Mouse (Mus musculus): ENCODE results near the gene Dtx1.

The Dtx1 gene

DNA sequence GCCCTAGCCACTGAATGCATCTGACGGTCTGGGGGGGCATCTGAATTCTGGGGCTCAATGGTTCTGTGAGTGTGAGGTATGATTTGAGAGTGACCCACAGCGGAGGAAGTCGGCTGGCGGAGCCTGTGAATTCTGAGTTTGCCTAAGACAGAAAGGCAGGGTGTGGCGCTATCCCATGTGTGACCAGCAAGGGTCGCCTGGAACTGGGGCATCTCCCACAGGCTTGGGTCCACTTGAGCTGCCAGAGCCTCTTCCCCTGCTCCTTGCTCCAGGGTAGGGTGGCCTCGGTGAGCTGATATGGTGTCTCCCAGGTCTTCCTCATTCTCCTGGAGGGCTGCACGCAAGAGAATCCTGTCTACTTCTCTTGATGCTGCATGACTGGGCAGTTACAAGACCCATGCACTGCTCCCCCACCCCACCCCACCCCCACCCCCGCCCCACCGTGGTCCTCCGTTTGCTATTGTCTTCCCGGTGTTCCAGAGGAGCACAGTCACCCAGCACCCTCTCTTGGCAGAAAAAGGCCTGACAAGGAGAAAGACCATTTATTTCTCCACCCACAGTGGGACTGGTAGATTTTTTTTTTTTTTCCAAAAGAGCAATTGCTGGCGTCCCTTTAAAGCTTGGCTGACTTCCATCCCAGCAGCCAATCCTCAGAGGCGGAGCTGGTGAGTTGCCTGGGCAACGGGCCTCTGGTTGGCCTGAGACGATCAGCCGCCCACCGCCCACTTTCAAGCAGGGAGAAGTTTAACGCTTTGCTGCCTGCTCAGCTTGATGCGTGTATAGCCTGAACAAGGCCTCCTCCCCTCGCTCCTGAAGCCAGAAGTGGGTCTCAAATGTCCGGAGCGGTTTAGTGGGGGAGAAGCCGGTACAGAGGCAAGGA is 31.8 kb downstream of the Dtx1 start:
- peak; percentile 86 for DNase-seq (ENCODE audit: extremely low spot score)

DNA sequence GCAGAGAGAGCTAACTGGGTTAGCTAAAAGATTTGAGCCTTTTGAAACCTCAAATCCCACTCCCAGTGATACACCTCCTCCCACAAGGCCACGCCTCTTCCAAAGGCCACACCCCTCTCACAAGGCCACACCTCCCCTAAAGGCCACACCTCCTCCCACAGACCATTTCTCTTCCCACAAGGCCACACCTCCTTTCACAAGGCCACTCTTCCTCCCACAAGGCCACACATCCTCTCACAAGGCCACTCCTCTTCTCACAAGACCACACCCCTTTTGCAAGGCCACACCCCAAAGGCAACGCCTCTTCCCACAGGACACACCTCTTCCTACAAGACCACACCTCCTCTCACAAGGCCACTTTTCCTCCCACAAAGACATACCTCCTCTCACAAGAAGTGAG is 34.2 kb downstream of the Dtx1 start:
- DNase-seq (ENCODE audit: extremely low spot score): no peak

DNA sequence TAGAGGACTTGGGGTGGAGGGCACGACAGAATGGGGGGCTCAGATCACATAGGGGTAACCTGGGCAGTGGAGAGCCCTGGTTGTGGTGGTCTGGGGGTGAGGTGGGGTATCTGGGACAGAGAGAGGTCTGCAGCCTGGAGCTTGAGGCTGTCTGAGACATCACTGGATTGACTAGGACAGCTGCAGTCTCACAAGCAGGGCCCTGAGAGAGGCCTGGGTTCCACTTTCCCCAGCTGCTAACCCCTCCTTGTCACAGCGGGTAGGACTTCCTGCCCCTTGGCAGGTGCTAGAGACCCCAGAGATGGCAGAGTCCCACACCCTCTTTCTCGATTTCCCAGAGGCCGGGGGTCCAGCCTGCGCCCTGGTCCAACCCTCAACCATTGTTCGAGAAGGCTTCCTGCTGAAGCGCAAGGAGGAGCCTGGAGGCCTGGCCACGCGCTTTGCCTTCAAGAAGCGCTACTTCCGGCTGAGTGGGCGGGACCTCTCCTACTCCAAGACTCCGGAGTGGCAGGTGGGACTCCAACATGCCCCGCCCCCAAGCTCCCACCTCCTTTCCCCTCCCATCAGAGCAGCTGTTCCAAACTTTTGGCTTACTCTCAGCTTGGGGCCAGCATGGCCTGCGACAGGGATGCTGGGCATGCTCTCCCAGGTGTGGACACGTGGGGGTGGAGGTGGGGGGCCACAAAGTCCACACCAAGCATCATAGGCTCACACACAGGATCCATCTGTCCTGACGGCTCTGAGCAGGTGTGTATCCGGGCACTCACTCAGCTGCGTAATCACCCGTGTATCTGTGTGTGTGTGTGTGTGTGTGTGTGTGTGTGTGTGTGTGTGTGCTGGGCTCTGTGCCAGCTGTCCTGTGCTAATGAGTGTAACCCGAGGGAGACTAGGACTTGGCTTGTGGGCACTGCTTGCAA is 37.2 kb downstream of the Dtx1 start:
- DNase-seq (ENCODE audit: extremely low spot score): no peak

DNA sequence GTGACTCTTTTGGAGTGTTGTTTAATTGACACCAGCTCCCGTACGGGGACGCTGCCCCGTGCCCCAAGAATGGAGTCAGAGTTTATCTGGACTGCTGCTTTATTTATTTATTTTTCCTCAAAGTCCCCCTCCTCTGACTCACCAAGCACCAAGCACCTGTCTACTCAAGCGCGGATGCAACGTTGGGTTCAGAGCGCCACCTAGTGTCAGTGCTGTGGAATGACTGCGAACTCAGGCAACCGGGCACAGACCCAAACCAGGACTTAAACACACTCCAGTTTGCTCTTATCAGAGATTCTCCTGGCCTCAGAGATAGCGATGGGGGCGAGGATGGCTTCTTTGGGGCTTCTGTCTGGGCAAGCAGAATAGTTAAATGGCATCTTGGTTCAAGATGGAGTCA is 38.1 kb downstream of the Dtx1 start:
- peak; percentile 62 for DNase-seq (ENCODE audit: extremely low spot score)

DNA sequence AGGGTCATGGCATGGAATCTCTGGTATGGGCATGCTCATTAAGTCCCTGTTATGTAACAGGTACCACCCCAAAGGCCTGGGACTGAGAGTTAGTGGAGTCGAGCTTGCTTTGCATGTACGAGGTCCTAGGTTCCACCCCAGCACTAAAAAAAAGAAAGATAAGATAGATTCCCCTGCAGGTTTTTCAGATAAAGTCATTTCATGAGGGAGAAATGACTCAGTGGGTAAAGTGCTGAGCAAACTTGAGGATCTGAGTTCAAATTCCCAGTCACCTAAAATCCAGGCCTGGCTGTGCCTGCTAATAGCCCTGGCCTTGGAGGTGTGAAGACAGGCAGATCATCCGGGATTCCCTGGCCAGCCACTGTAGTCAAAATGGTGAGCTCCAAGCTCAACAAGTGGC is 39.9 kb downstream of the Dtx1 start:
- DNase-seq (ENCODE audit: extremely low spot score): no peak

DNA sequence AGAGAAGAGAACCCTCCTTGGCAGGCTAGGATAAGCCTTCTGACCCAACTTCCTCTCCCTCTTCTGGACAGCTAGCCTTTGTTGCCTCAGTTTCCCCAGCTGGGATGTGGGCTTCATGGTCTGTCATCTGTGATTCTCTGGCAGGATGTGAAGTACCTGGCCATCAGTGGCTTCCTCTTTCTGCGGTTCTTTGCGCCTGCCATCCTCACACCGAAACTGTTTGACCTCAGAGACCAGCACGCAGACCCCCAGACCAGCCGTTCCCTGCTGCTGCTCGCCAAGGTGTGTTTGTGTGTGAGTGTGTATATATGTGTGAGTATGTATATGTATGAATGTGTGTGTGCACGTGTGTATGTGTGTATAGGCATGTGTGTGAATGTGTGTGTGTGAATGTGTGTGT is 41.6 kb downstream of the Dtx1 start:
- no peak for DNase-seq (ENCODE audit: extremely low spot score)

DNA sequence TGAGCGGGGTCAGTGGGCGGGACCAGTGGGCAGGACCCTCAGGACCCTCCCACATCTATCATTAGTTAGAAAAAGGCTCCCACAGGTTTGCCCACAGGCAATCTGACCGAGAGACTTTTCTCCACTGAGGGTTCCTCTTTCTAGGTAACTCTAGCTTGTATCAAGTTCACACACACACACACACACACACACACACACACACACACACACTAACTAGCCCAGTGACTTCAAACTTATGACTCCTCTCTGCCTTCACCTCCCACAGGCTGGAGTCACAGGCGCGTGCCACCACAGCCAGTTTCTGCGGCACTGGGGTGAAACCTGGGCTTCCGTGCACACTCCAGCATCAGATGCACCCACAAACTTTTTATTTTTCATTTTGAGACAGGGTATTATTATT is 43.0 kb downstream of the Dtx1 start:
- no peak for DNase-seq (ENCODE audit: extremely low spot score)

DNA sequence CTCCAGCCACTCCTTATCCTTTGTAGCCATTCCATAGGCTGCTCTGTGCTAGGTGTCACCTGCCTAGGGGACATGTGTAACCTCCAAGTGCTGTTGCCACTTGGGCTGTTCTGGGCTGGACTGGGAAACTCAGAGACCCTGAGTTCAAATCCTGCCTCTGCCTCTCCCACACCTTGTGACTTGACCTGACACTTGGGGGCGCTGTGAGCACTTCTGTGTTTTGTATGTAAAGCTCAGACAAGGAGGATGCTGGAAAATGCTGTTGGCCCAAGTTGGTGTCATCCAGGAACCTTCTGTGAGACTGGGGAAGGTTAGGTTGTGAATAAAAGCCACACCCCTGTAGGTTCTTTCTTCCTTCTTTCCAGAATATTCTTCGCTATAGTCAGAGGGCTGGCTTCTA is 46.8 kb downstream of the Dtx1 start:
- DNase-seq (ENCODE audit: extremely low spot score): no peak

DNA sequence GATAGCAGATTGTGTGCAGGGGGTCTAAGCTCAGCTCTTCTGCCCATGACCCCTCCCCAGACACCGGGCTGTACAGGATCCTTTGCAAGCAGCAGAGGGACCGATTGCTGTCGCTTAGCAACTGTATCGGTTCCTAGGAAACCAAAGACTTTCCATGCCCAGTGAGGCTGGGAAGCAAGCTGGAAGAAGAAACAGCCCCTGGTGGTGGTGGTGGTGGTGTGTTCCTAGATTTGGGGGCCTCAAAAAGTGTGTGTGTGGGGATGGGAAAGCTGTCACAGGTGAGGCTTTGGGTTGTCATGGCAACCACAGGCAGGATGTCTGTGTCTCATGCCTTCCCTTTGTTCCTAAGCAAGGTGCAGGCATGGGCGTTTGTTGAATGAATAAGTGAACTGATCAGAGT is 50.9 kb downstream of the Dtx1 start:
- no peak for DNase-seq (ENCODE audit: extremely low spot score)

DNA sequence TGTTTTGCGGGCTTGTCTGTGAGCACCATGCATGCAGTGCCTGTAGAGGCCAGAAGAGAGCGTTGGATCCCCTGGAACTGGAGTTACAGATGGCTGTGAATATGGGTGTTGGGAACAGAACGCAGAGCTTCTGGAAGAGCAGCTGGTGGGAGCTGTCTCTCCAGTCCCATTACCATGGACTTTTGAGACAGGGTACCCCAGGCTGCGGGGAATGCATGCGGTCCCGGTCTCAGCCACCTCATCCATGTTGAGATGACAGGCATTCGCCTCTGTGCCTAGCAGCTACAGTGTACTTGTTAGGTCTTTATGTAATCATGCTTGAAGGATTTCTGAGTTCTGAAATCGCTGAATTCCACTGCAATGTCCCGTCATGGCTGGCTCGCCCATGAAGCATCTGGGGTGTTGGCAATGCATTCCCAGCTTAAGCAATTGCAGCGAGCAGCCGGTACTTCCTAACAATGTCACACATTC is 55.4 kb downstream of the Dtx1 start:
- DNase-seq (ENCODE audit: extremely low spot score): no peak

DNA sequence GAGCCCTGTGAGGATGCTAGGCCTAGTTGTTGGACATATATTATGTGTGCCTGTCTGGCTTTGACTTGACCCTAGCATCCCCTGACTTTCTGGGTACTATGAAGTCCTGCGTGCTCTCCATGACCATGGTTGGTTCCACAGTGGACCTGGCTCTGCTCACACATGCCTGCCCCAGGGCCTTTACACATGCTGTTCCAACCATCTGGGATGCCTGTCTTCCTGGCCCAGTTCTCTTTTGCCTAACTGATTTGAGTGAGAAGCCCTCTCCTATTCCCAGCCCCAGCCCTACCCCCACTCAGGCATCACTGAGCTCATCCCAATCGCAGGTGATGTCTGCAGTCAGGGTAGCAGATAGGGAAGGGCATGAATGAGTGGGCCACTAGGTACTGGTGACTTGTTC is 57.9 kb downstream of the Dtx1 start:
- no peak for DNase-seq (ENCODE audit: extremely low spot score)

DNA sequence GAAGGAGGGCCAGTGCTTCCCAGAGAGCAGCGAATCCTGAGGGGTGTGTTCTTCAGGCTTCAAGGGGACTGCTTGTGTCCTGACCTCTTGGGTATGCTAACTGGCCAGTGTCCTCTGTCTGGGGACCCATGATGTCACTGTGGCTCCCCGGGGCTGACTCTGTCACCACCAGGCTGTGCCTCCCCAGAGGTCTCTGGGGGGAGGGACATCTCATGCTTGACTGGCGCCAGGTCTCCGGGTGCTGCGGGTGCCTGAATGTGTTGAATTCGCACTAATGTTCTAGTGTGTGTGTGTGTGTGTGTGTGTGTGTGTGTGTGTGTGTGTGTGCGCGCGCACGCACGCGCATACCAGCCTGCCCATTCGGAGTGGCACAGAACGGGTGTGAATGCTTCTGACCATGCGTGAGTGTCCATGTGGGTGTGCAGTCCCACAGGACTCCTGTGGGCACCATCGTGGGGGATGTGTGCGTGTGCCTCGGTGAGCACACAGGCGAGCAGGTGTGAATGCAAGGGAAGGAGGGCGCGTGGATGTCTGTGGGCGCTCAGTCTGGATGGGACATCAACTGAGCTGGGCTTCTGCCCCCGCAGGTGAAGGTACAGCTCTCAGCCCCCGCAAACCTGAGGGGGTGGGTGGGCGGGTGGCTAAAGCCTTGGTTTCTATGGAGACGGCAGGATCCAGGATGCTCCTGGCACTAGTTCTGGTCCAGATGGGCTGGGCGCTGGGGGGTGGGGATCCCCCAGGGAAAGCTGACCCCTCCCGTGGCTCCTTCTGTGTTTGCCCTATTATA is 58.6 kb downstream of the Dtx1 start:
- no peak for DNase-seq (ENCODE audit: extremely low spot score)

DNA sequence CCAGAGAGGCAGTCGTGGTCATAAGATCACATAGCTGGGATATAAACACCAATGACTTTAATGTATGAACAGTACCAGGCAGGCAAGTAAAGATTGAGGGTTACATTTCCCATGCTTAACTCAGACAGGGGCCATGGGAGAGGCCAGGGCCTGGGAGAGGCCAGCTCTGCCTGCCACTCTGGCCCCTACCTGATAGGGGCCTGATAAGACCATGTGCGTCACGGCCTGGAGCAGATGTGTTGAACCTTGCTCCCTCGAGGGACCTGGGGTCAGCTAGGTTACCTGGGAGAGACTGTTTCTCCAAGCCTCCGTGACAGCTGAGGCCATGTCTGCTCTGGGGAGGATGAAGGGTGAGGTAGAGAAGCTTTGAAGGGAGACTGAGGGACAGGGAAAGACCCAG is 60.5 kb downstream of the Dtx1 start:
- no peak for DNase-seq (ENCODE audit: extremely low spot score)

DNA sequence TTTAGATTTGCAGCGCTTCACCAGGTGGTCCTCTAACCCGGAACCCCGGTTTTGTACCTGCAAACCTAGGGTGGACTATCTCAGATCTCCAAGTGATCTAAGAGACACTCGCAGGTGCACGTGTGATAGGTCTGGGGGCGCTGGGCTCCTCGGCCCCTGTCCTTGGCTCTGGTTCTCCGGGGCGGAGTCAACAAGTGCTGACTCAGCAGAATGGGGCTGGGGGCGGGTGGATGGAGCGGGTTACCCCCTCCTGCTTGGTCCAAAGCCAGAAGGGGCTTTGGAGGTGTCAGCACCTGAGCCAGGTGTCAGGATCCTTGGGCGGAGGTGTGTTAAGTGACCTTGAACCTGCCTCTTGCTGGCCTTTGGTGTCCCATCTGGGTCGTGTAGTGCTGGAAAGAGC is 61.8 kb downstream of the Dtx1 start:
- no peak for DNase-seq (ENCODE audit: extremely low spot score)

DNA sequence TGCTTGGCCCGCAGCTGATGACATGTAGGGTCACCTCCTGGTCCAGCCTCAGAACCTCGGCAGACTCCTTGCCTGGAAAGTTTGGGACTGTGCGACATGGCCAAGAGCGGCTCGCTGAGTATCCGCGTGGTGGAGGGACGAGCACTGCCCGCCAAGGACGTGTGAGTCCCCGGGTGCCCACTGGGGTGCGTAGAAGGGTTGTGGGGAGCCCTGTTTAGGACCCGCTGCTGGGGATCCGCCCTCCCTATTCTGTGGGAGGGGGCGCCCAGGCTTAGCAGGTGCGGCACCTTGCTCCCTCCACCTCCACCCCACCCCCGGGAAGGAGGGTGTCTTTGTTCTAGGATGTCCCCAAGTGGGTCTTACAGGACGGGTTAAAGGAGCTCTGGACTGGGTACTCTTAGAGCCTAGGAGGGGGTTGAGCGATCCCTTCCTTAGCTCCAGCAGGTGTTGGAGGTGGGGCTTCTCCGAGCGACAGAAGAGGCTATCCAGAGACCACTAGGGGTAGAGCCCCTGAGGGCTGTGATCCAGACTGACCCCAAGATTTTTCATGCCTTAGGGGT is 62.3 kb downstream of the Dtx1 start:
- DNase-seq (ENCODE audit: extremely low spot score): no peak

DNA sequence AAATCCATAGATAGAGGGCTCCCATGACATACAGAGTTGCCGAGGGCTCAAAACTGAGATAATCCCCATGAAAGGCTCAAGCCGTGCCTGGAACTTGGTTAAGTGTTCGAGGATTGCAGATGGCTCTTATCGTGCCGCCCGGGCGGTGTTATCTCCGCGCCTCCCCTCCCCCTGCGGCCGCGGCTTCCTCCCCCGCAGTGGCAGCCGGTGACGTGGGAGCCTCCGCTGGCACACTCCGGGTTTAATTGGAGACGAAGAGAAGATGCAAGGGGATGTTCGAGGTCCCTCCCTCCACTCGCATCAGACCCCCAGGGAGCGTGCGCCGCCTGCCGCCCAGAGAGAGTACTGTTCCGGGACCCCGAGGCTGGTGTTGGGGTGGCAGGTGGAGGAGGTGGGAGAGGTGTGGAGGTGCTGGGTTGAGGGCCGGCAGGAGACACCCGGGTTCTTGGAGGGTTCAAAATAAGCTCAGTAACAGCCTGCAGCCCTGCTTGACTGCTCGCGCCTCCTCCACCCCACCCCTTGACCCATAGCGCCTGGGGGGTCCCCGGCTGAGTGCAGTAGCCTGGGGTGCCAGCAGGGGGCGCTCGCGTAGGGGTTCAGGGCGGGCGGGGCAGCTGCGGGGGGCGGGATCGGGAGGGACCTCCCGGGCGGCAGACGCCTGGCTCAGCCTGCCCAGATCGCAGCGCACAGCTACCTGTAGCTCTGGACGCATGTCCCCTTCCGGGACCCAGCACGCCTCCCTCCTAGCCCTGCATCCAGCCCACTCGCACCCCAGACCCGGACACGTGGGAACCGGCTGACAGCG is 63.0 kb downstream of the Dtx1 start, which contains the start of gene Rasal1:
TSS of gene Rasal1 (plus strand) at position 244 of the 805 bp plus-strand sequence.
- peak; percentile 58 for DNase-seq (ENCODE audit: extremely low spot score)

DNA sequence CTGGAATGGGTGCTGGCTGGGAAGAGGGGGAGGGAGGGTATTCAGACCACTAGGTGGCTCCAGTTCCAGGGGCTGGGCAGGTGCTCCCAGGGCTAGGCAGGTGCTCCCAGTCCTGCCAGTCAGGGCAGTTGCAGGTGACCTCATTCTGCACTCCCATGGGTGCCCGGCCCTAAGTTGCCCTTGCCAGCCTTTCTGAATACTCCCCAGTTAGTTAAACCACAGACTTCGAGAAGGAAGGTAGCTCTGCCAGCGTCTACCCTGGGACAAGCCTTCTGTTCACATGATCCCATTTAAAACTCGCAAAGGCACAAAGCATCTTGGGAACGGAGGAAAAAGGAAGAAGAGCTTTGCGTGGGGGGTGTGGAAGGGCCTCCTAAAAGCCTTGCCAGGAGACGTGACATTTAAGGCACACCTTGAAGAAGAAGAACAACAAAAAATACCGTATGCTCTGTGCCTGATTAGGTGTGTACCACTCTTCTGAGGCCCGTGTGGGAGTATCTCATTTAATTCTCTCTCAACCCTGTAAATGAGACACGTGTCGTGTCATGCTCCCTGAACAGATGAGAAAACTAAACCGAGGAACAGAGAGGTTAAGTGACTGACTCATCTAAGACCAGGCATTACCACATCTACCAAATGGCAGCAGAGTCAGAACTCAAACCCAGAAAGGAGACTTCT is 63.8 kb downstream of the Dtx1 start:
- DNase-seq (ENCODE audit: extremely low spot score): no peak

DNA sequence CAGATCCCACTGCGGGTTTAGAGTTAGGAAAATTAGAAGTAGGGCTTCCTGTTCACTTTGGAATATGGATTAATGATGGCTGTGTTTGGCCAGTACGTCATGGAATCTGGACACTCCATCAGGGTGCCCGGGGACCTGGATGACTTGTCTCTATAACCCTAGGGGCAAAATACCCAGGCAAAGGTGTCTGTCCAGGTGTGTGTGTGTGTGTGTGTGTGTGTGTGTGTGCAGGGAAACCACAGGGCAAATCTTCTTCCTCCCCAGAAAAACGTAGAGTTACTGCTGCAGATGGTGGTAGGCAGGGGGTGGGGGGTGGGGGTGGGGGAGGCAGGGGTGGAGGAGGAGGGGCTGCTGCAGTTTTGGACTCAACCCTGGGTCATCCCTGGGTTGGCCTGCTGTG is 64.4 kb downstream of the Dtx1 start:
- no peak for DNase-seq (ENCODE audit: extremely low spot score)

DNA sequence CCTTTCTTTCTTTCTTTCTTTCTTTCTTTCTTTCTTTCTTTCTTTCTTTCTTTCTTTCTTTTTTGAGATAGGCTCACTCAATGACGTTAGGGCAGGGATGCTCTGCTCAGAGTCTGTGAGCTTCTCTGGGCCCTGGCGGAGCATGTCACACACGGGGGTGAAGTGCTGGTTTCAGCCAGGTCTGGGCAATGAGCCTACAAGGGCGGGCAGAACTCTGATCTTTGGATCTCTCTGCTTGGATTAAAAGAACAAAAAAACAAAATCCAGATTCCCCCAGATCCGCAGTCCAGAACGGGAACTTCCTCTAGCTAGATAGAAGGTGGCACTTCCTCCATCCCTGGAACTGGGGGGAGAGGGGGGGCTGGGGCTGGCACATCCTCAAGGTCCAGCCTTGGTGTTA is 65.9 kb downstream of the Dtx1 start:
- no peak for DNase-seq (ENCODE audit: extremely low spot score)

DNA sequence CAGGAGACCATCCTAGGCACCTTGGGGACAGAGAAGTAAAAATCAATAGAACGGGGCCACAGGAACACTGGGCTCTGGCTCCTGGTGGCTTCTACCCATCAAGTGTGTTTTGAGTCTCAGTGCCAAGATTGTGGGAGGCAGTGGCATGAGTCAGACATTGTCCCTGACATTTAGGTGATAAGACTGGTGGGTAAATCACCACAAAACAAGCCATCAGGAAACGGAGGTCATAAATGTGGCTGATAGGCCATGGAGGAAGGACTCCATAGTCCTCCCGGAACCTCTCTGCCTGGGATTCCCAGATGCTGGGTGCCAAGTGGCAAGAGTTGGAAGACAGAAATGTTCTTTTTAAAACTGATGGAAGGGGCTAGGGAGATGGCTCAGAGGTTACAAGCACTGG is 67.5 kb downstream of the Dtx1 start:
- DNase-seq (ENCODE audit: extremely low spot score): no peak

Measured in embryo, embryonic 9.5 days (tissue).